Mouse (Mus musculus) E14TG2a.4 (cell line): ENCODE data around the gene Mon2.

Experiments
- CTCF ChIP-seq: conservative IDR thresholded peaks from 2 replicates; pipeline ENCODE4 v1.5.1; 2014; ENCODE audit warnings: low read length
- NANOG ChIP-seq: IDR thresholded peaks from 2 replicates; pipeline ENCODE4 v1.6.1; 2014; ENCODE audit warnings: borderline replicate concordance, low read length, mixed read lengths

GRCm38 (mm10) chr10:122986320-122987225 lies 89.7 kb downstream of the Mon2 start:
- TF ChIP-seq CTCF (no peak), NANOG (no peak)
